Mouse (Mus musculus): ENCODE measurements around the gene Rnd3. TPM values are rescaled to one million over a fixed set of nuclear protein-coding genes. Genes with fewer than 3 reads are reported as not detected.

Gene Rnd3
- polyA plus RNA-seq, 1 experiment from 2014 or later = 12.1 TPM

DNA sequence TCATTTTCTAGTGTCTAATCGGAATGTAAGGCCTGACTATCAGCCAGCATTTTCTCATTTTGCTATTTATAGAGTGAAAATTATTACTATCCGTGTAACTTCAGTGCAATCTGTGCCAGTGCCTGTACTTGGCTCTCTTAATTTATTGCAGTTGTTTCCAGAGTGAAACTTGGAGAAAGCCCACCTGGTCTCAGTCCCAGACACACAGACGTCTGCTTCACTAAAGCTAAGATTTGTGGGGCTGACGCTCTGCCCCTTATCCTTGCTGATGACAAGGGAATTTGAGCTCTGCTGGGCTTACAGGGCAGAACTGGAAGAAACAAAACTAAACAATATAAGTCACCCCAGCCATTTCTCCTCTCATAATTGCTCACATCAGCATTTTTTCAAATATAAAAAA is 47.7 kb downstream of the Rnd3 start:
- ATAC-seq (no peak), DNase-seq (no peak)
- no peak overlapping the region for H3K4me2 ChIP-seq (ENCODE audit: low read depth, low read length)
- WGBS (ENCODE audit: insufficient replicate concordance) = 72% methylated on average over 4 of the region's 4 CpGs
- H3K9ac ChIP-seq (replicated peaks) = no peak overlapping the region
- H3K27me3 ChIP-seq (ENCODE audit: insufficient read depth, low read length) = no peaks in the 10 kb centered on the region
- no peaks in the 10 kb centered on the region for H3K9me3 ChIP-seq (ENCODE audit: low read length)
- no peaks in the 10 kb centered on the region for H3K4me1 ChIP-seq (ENCODE audit: insufficient read depth)
- no peak overlapping the region for H3K4me3 ChIP-seq (ENCODE audit: low read depth, low read length)
- no peak overlapping the region for H3K27ac ChIP-seq (ENCODE audit: low read depth)
- TF ChIP-seq CTCF (IDR thresholded peaks at IDR 0.05; ENCODE audit: low read depth) = no peak
- no peak for TF ChIP-seq EP300 (IDR thresholded peaks at IDR 0.05; ENCODE audit: low read depth)
- no peaks in the 10 kb centered on the region for H3K36me3 ChIP-seq (replicated peaks; ENCODE audit: insufficient read depth, low read length)

DNA sequence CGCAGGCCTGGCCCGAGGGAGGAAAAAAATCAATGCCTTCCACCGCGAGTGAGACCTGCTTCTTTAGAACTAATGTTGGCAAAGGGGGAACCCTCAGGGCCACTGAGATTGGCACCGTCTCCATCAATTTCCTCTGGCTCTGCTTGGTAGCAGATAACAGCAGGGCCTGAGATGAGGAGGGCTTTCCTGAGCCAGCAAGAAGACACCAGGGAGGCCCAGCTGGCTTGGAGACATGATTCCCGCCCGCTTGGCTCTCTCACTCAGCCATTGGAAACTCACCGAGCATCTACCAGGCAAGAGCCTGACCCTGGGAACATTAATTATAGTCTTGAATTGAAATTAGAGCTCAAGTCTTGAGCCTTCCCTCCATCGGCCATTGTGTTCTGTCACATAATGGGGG is 48.9 kb downstream of the Rnd3 start:
- Histone ChIP-seq H3K9me3 (ENCODE audit: low read length) (no peaks in the 10 kb centered on the region), H3K27me3 (ENCODE audit: insufficient read depth, low read length) (no peaks in the 10 kb centered on the region), H3K9ac (replicated peaks) (no peak overlapping the region), H3K36me3 (replicated peaks; ENCODE audit: insufficient read depth, low read length) (no peaks in the 10 kb centered on the region), H3K4me3 (ENCODE audit: low read depth, low read length) (no peak overlapping the region), H3K4me1 (ENCODE audit: insufficient read depth) (no peaks in the 10 kb centered on the region), H3K4me2 (ENCODE audit: low read depth, low read length) (no peak overlapping the region), H3K27ac (ENCODE audit: low read depth) (no peak overlapping the region)
- TF ChIP-seq EP300 (IDR thresholded peaks at IDR 0.05; ENCODE audit: low read depth) (no peak), CTCF (IDR thresholded peaks at IDR 0.05; ENCODE audit: low read depth) (no peak)
- DNase-seq (no peak), ATAC-seq (no peak)
- 68% methylated on average over 9 of the region's 9 CpGs for WGBS (ENCODE audit: insufficient replicate concordance)

- no peak overlapping the region for H3K4me3 ChIP-seq (ENCODE audit: low read depth, low read length)
- no peak for ATAC-seq
- H3K36me3 ChIP-seq (replicated peaks; ENCODE audit: insufficient read depth, low read length) = no peaks in the 10 kb centered on the region
- WGBS (ENCODE audit: insufficient replicate concordance) = 29% methylated on average over 1 of the region's 1 CpGs
- no peak overlapping the region for H3K4me2 ChIP-seq (ENCODE audit: low read depth, low read length)
- H3K4me1 ChIP-seq (ENCODE audit: insufficient read depth) = no peaks in the 10 kb centered on the region
- DNase-seq = no peak
- H3K27me3 ChIP-seq (ENCODE audit: insufficient read depth, low read length) = no peaks in the 10 kb centered on the region
- TF ChIP-seq CTCF (IDR thresholded peaks at IDR 0.05; ENCODE audit: low read depth) (no peak), EP300 (IDR thresholded peaks at IDR 0.05; ENCODE audit: low read depth) (no peak)
- H3K9ac ChIP-seq (replicated peaks) = no peak overlapping the region
- H3K27ac ChIP-seq (ENCODE audit: low read depth) = no peak overlapping the region
- no peaks in the 10 kb centered on the region for H3K9me3 ChIP-seq (ENCODE audit: low read length)
Observed at GRCm38 (mm10) chr2:51099240-51099639, 49.7 kb downstream of the Rnd3 start.

DNA sequence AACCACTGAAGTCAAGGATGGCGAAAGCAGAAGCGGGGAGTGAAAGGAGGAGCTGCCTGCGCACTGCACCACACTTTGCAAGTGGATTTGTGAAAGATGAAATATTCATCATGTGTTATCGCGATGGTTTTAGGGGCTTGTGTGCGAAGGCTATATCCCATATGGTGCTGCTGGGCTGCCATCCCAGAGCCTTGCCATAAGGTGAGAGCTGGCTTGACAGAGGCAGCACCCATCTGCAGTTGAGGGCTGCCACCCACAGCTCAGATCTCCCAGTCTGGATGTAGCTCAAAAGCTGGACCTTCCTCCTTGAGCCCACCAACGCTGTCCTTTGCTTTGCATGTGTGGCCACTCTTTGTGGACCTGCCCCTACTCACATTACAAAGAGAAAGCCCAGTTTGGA is 58.2 kb downstream of the Rnd3 start:
- Histone ChIP-seq H3K9ac (replicated peaks) (no peak overlapping the region), H3K4me2 (ENCODE audit: low read depth, low read length) (no peak overlapping the region), H3K4me3 (ENCODE audit: low read depth, low read length) (no peak overlapping the region), H3K36me3 (replicated peaks; ENCODE audit: insufficient read depth, low read length) (no peaks in the 10 kb centered on the region), H3K9me3 (ENCODE audit: low read length) (no peaks in the 10 kb centered on the region), H3K4me1 (ENCODE audit: insufficient read depth) (no peaks in the 10 kb centered on the region), H3K27me3 (ENCODE audit: insufficient read depth, low read length) (no peaks in the 10 kb centered on the region), H3K27ac (ENCODE audit: low read depth) (no peak overlapping the region)
- no peak for DNase-seq
- whole genome bisulfite sequencing (ENCODE audit: insufficient replicate concordance) = 78% methylated on average over 7 of the region's 7 CpGs
- no peak for TF ChIP-seq CTCF (IDR thresholded peaks at IDR 0.05; ENCODE audit: low read depth)
- no peak for TF ChIP-seq EP300 (IDR thresholded peaks at IDR 0.05; ENCODE audit: low read depth)
- ATAC-seq = no peak

- 63% methylated on average over 8 of the region's 8 CpGs for WGBS (ENCODE audit: insufficient replicate concordance)
- no peaks in the 10 kb centered on the region for H3K36me3 ChIP-seq (replicated peaks; ENCODE audit: insufficient read depth, low read length)
Observed at GRCm38 (mm10) chr2:51090049-51090448, 58.9 kb downstream of the Rnd3 start.

DNA sequence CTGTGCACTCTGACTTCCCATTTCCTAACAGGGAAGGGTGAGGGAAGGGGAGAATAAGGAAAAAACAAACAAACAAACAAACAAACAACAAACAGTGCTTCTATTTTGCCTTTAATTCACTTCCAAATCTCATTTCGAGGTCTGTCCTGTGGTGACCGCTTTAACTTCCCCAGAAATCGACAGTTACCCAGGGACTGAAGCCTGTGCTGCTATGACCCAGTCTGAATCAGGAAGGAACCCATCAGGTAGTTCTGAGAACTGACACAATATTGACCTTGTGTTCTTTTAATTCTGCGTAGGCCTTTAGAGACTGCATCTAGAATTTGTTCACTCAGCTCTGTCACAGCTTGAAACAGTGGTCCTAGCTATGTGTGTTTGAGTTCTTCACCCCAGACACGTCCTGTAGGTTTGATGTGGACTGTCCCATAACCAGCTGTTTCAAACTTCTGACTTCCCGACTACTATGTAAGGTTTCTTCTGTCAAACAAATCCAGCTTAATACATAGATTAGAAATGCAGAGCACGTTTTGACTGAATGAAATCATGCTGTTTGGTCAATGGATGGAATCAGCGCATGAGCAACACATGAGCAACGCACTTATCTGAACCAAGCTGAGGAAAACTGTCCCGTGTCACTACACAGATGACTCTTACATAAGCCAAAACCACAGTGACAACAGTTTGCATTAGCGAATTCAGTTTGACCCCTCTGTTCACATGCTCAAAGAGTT is 59.9 kb downstream of the Rnd3 start:
- ATAC-seq = no peak
- H3K36me3 ChIP-seq (replicated peaks; ENCODE audit: insufficient read depth, low read length) = no peaks in the 10 kb centered on the region
- no peaks in the 10 kb centered on the region for H3K9me3 ChIP-seq (ENCODE audit: low read length)
- H3K4me1 ChIP-seq (ENCODE audit: insufficient read depth) = no peaks in the 10 kb centered on the region
- 67% methylated on average over 11 of the region's 11 CpGs for WGBS (ENCODE audit: insufficient replicate concordance)
- H3K4me2 ChIP-seq (ENCODE audit: low read depth, low read length) = no peak overlapping the region
- no peak for DNase-seq
- H3K27me3 ChIP-seq (ENCODE audit: insufficient read depth, low read length) = no peaks in the 10 kb centered on the region
- no peak overlapping the region for H3K9ac ChIP-seq (replicated peaks)
- no peak overlapping the region for H3K27ac ChIP-seq (ENCODE audit: low read depth)
- no peak overlapping the region for H3K4me3 ChIP-seq (ENCODE audit: low read depth, low read length)
- TF ChIP-seq EP300 (IDR thresholded peaks at IDR 0.05; ENCODE audit: low read depth) (no peak), CTCF (IDR thresholded peaks at IDR 0.05; ENCODE audit: low read depth) (no peak)

More at GRCm38 (mm10) chr2:51090049-51090448, 58.9 kb downstream of the Rnd3 start:
- no peaks in the 10 kb centered on the region for H3K9me3 ChIP-seq (ENCODE audit: low read length)
- DNase-seq = no peak
- TF ChIP-seq CTCF (IDR thresholded peaks at IDR 0.05; ENCODE audit: low read depth) (no peak), EP300 (IDR thresholded peaks at IDR 0.05; ENCODE audit: low read depth) (no peak)
- H3K27ac ChIP-seq (ENCODE audit: low read depth) = no peak overlapping the region
- H3K4me1 ChIP-seq (ENCODE audit: insufficient read depth) = no peaks in the 10 kb centered on the region
- no peak overlapping the region for H3K4me3 ChIP-seq (ENCODE audit: low read depth, low read length)
- no peak overlapping the region for H3K9ac ChIP-seq (replicated peaks)
- no peak overlapping the region for H3K4me2 ChIP-seq (ENCODE audit: low read depth, low read length)
- no peak for ATAC-seq
- no peaks in the 10 kb centered on the region for H3K27me3 ChIP-seq (ENCODE audit: insufficient read depth, low read length)

Data from liver, postnatal 0 days (tissue).